ENCODE assay signal across 29 mouse cellular contexts in the genomic region with DNA sequence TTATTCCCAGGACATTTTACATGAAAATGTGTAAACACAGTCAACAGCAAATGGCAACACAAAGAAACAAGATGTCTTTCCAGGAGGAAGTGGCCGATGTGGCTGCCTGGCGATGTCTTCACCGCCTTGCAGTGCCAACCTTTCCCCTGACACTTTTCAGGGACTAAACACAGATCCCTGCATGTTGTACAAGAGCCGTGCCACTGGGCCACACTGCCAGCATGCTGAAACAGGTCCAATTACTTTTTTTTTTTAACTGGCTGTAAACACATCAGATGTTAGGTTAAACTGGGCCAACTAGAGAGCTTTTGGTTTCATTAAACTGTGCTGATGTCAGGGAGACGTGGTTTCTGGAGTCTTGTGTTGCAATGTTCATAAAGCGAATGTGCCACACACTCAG. TPM values are rescaled to one million over a fixed set of nuclear protein-coding genes. Genes with fewer than 3 reads are reported as not detected.
DNase-seq lines count a peak whose midpoint lies in the region; ATAC-seq and TF ChIP-seq lines count a peak whose summit lies in the region.
"Had no signal": no experiment of that assay in that cellular context is flagged by ENCODE, and none has a peak within 500 bp of the region (broad histone marks: within the 10 kb centered on the region; RNA-seq: fewer than 3 reads in every experiment).

No protein-coding gene starts in this region.

- no peak overlapping the region for H3K4me2 ChIP-seq in forebrain, embryonic 16.5 days (ENCODE audit: low read length)
- H3K4me2 ChIP-seq in forebrain, embryonic 13.5 days, result no peak overlapping the region
- H3K4me2 ChIP-seq: hindbrain, embryonic 13.5 days; limb, embryonic 12.5 days; liver, embryonic 15.5 days; lung, embryonic 14.5 days; midbrain, embryonic 15.5 days; neural tube, embryonic 15.5 days had no signal

- H3K27ac ChIP-seq in forebrain, embryonic 16.5 days (ENCODE audit: low read length), result no peak overlapping the region
- H3K27ac ChIP-seq in forebrain, embryonic 13.5 days, result no peak overlapping the region
- no peak overlapping the region for H3K27ac ChIP-seq in thymus, adult 2 months (ENCODE audit: control insufficient read depth, insufficient read depth, low read length)
- H3K27ac ChIP-seq: hindbrain, embryonic 13.5 days; limb, embryonic 12.5 days; liver, embryonic 15.5 days; midbrain, embryonic 10.5 days; midbrain, embryonic 15.5 days; neural tube, embryonic 15.5 days had no signal

- H3K4me1 ChIP-seq in forebrain, embryonic 16.5 days (replicated peaks; ENCODE audit: control insufficient read depth, insufficient read depth, low read length), result peaks cover 4% of the 10 kb centered on the region
- peaks cover 3% of the 10 kb centered on the region for H3K4me1 ChIP-seq in forebrain, embryonic 13.5 days
- H3K4me1 ChIP-seq in thymus, adult 2 months (replicated peaks; ENCODE audit: control insufficient read depth, insufficient read depth, low read length), result no peaks in the 10 kb centered on the region; the same call in 1 of the 2 replicates
- H3K4me1 ChIP-seq: hindbrain, embryonic 13.5 days; limb, embryonic 12.5 days; liver, embryonic 15.5 days; midbrain, embryonic 10.5 days; midbrain, embryonic 15.5 days had no signal

- peak; percentile 45 for DNase-seq in adrenal gland, postnatal 10 days
- DNase-seq in adrenal gland, adult 18-20 months (ENCODE audit: low spot score in 2 of 2), result no peak
- DNase-seq in testis, postnatal 10 days (ENCODE audit: low spot score), result peak; percentile 30
- DNase-seq in testis, postnatal 14 days (ENCODE audit: low spot score), result no peak
- no peak for DNase-seq in thymus, adult 2 months
- DNase-seq: cerebellum, adult 2 months; cerebellum, postnatal 25 days; heart, postnatal 4 days; kidney, adult 8-10 months; kidney, postnatal 10 days; lung, embryonic 14.5 days; lung, postnatal 14 days; retina, postnatal 1 day; right cerebral cortex, postnatal 14 days; thymus, postnatal 25 days had no signal

- TF ChIP-seq POLR2A in thymus, adult 2 months (IDR thresholded peaks at IDR 0.05; ENCODE audit: control insufficient read depth, extremely low read depth, insufficient read depth, low read length, poor library complexity), result no peak

- no peak overlapping the region for H3K9ac ChIP-seq in forebrain, embryonic 16.5 days (replicated peaks; ENCODE audit: low read depth, low read length)
- no peak overlapping the region for H3K9ac ChIP-seq in forebrain, embryonic 13.5 days
- H3K9ac ChIP-seq: hindbrain, embryonic 13.5 days; limb, embryonic 12.5 days; liver, embryonic 15.5 days; lung, embryonic 14.5 days; midbrain, embryonic 15.5 days; neural tube, embryonic 15.5 days had no signal

- H3K36me3 ChIP-seq in forebrain, embryonic 16.5 days (ENCODE audit: control insufficient read depth, insufficient read depth), result peaks cover 7% of the 10 kb centered on the region; the same call in 1 of the 2 replicates
- peaks cover 19% of the 10 kb centered on the region for H3K36me3 ChIP-seq in forebrain, embryonic 13.5 days (ENCODE audit: poor library complexity, severe bottlenecking)
- no peaks in the 10 kb centered on the region for H3K36me3 ChIP-seq in thymus, adult 2 months (ENCODE audit: control insufficient read depth, insufficient read depth, low read length)
- H3K36me3 ChIP-seq: G1E; liver, embryonic 15.5 days had no signal

- TF ChIP-seq CTCF in thymus, adult 2 months (IDR thresholded peaks at IDR 0.05; ENCODE audit: borderline replicate concordance, control insufficient read depth, extremely low read depth, insufficient read depth, low read length, poor library complexity), result no peak

- no peak overlapping the region for H3K4me3 ChIP-seq in forebrain, embryonic 16.5 days (replicated peaks; ENCODE audit: low read length)
- H3K4me3 ChIP-seq in forebrain, embryonic 13.5 days, result no peak overlapping the region
- no peak overlapping the region for H3K4me3 ChIP-seq in thymus, adult 2 months (ENCODE audit: control insufficient read depth, insufficient read depth, low read length)
- H3K4me3 ChIP-seq: hindbrain, embryonic 13.5 days; limb, embryonic 12.5 days; liver, embryonic 15.5 days; midbrain, embryonic 10.5 days; midbrain, embryonic 15.5 days; neural tube, embryonic 15.5 days had no signal

- no peaks in the 10 kb centered on the region for H3K9me3 ChIP-seq in forebrain, embryonic 16.5 days (ENCODE audit: control insufficient read depth, low read length)
- no peaks in the 10 kb centered on the region for H3K9me3 ChIP-seq in forebrain, embryonic 13.5 days (replicated peaks)
- H3K9me3 ChIP-seq: hindbrain, embryonic 13.5 days; limb, embryonic 12.5 days; liver, embryonic 15.5 days; midbrain, embryonic 10.5 days; midbrain, embryonic 15.5 days; neural tube, embryonic 15.5 days had no signal

- 67% methylated on average over 6 of the region's 6 CpGs for WGBS in forebrain, embryonic 16.5 days
- WGBS in forebrain, embryonic 13.5 days, result 84% methylated on average over 6 of the region's 6 CpGs
- 92% methylated on average over 6 of the region's 6 CpGs for WGBS in thymus, adult 2 months

- 0 out of 2 replicates have a peak, but pooled peaks have one; percentile 43 for ATAC-seq in forebrain, embryonic 16.5 days
- no peak for ATAC-seq in forebrain, embryonic 13.5 days
- ATAC-seq: intestine, embryonic 16.5 days; midbrain, embryonic 15.5 days; Patski had no signal

- H3K27me3 ChIP-seq in forebrain, embryonic 16.5 days (replicated peaks; ENCODE audit: control insufficient read depth, insufficient read depth, low read length), result no peaks in the 10 kb centered on the region
- no peaks in the 10 kb centered on the region for H3K27me3 ChIP-seq in forebrain, embryonic 13.5 days
- no peaks in the 10 kb centered on the region for H3K27me3 ChIP-seq in thymus, adult 2 months (ENCODE audit: control insufficient read depth, insufficient read depth, low read length)
- H3K27me3 ChIP-seq: hindbrain, embryonic 13.5 days; limb, embryonic 12.5 days; liver, embryonic 15.5 days; midbrain, embryonic 15.5 days; neural tube, embryonic 15.5 days; Patski had no signal

RNA-seq across cellular contexts. Expression of a gene that starts 39.2 kb away (rescaled TPM):
- total RNA-seq in adrenal gland, postnatal 10 days (2021), result under 1 TPM; 0.39 to 0.48 TPM
- total RNA-seq in adrenal gland, adult 18-20 months (2021), result under 1 TPM; 0.50 to 0.77 TPM
- polyA plus RNA-seq in forebrain, embryonic 16.5 days (2015; fragmentation: Nextera tagmentation; extraction: Ambion mirVana), result 1.8 and 3.2 TPM in 2 replicates
- 1.5 and 1.9 TPM in 2 replicates for polyA plus RNA-seq in forebrain, embryonic 13.5 days (2015; fragmentation: Nextera tagmentation; extraction: Ambion mirVana)
- 0.28 and 0.31 TPM in 2 replicates for polyA plus RNA-seq in thymus, adult 2 months (2012; rRNA removed)
- total RNA-seq: gastrocnemius, adult 8-10 months had no signal
- polyA plus RNA-seq: G1E; large intestine, adult 2 months; liver, embryonic 15.5 days; small intestine, adult 2 months had no signal

Comparison
In these comparisons a context has a peak if more than half of its experiments do, and no peak if none do; other contexts are left out.
1. DNase-seq: peak in adrenal gland, postnatal 10 days (single experiment) and testis, postnatal 10 days (single experiment); none in adrenal gland, adult 18-20 months (0 of 2), testis, postnatal 14 days (single experiment) and thymus, adult 2 months (single experiment).